Mouse (Mus musculus) C2C12 (cell line): ENCODE data around the gene Rhbdf2. TPM values are rescaled to one million over a fixed set of nuclear protein-coding genes. Genes with fewer than 3 reads are reported as not detected.

Source experiments
- H3K27me3 ChIP-seq: one replicate; pipeline ENCODE4 v1.6.1; 2011; ENCODE audit not compliant: control insufficient read depth, insufficient read depth, insufficient read length
- H3K36me3 ChIP-seq: one replicate; pipeline ENCODE4 v1.6.1; 2011; ENCODE audit not compliant: control insufficient read depth, insufficient read depth
- H3K4me3 ChIP-seq: one replicate; pipeline ENCODE4 v1.5.1; 2011; ENCODE audit warnings: mild to moderate bottlenecking, control low read depth; ENCODE audit not compliant: poor library complexity, insufficient read depth, severe bottlenecking
- H3K79me2 ChIP-seq: one replicate; pipeline ENCODE4 v1.6.1; 2011; ENCODE audit not compliant: control insufficient read depth, insufficient read depth
- H3K79me3 ChIP-seq: one replicate; pipeline ENCODE4 v1.6.1; 2011; ENCODE audit warnings: low read depth, control low read depth
- H3ac ChIP-seq: one replicate; pipeline ENCODE3; 2011; ENCODE audit warnings: low read depth; ENCODE audit not compliant: control insufficient read depth, insufficient read length
- CEBPB ChIP-seq: IDR thresholded peaks from one replicate; pipeline ENCODE4 v1.6.1; 2011; ENCODE audit warnings: low read depth, mild to moderate bottlenecking, control low read depth, moderate library complexity
- CTCF ChIP-seq: IDR thresholded peaks from one replicate; pipeline ENCODE4 v1.5.1; 2011; ENCODE audit not compliant: control insufficient read depth, insufficient read depth, insufficient read length
- FOSL1 ChIP-seq: IDR thresholded peaks from one replicate; pipeline ENCODE4 v1.8.0; 2011; ENCODE audit warnings: mild to moderate bottlenecking, low read length; ENCODE audit not compliant: poor library complexity, insufficient read depth, severe bottlenecking
- MAX ChIP-seq: IDR thresholded peaks from one replicate; pipeline ENCODE4 v1.6.1; 2011; ENCODE audit warnings: mild to moderate bottlenecking, control low read depth
- MYOD1 ChIP-seq: IDR thresholded peaks from one replicate; pipeline ENCODE4 v1.6.1; 2011; ENCODE audit warnings: low read depth; ENCODE audit not compliant: control insufficient read depth, insufficient read length
- MYOG ChIP-seq: IDR thresholded peaks from one replicate; pipeline ENCODE4 v1.6.1; 2011; ENCODE audit not compliant: control insufficient read depth, insufficient read length; ENCODE audit errors: extremely low read depth
- USF1 ChIP-seq: IDR thresholded peaks from one replicate; pipeline ENCODE4 v1.6.1; 2011; ENCODE audit warnings: low read depth, mild to moderate bottlenecking, control low read depth, moderate library complexity
- polyA plus RNA-seq: library from polyadenylated mRNA; unstranded; fragments of >200 nt; fragmentation: generic; extraction: Trizol; gene quantifications from one replicate; pipeline ENCODE4 v1.2.1, GENCODE M21; 2012; ENCODE audit warnings: missing spikeins

Rhbdf2 gene
- polyA plus RNA-seq, 1 experiment = 1.9 TPM

- Histone ChIP-seq H3K79me3 (no peaks in the 10 kb centered on the region), H3K79me2 (no peaks in the 10 kb centered on the region), H3K36me3 (no peaks in the 10 kb centered on the region), H3ac (no peak overlapping the region), H3K27me3 (peaks cover 3% of the 10 kb centered on the region), H3K4me3 (no peak overlapping the region)
- TF ChIP-seq MYOG = no peak
- no peak for TF ChIP-seq CEBPB
- TF ChIP-seq CTCF = no peak
- no peak for TF ChIP-seq USF1
These were observed 29.8 kb upstream of the Rhbdf2 start for GRCm38 (mm10) chr11:116656348-116657191.

GRCm38 (mm10) chr11:116654255-116654821, 27.5 kb upstream of the Rhbdf2 start, which contains the start of gene Cygb:
Gene Cygb, minus strand, starts transcription at chr11:116654313.
- H3K4me3 ChIP-seq = no peak within 1 kb of the TSS
- H3K27me3 ChIP-seq = peaks cover 3% of the 10 kb centered on the region
- H3K79me3 ChIP-seq = no peaks in the 10 kb centered on the region
- TF ChIP-seq MYOD1 = peak; percentile 43
- no peak for TF ChIP-seq CTCF
- no peak for TF ChIP-seq FOSL1
- H3K79me2 ChIP-seq = no peaks in the 10 kb centered on the region
- H3K36me3 ChIP-seq = no peaks in the 10 kb centered on the region
- peak within 1 kb of the TSS; percentile 65 for H3ac ChIP-seq

GRCm38 (mm10) chr11:116653709-116654221, 26.9 kb upstream of the Rhbdf2 start:
- Histone ChIP-seq H3ac (peak overlapping the region; percentile 65), H3K27me3 (peaks cover 3% of the 10 kb centered on the region), H3K36me3 (no peaks in the 10 kb centered on the region), H3K79me3 (no peaks in the 10 kb centered on the region), H3K4me3 (no peak overlapping the region), H3K79me2 (no peaks in the 10 kb centered on the region)
- no peak for TF ChIP-seq MYOD1
- no peak for TF ChIP-seq MYOG

GRCm38 (mm10) chr11:116653234-116653633, 26.4 kb upstream of the Rhbdf2 start, which contains the start of gene Prcd:
Gene Prcd, plus strand, starts transcription at chr11:116653534.
- TF ChIP-seq MAX (no peak), MYOG (no peak), CTCF (no peak), MYOD1 (no peak), FOSL1 (no peak), USF1 (no peak), CEBPB (no peak)
- no peaks in the 10 kb centered on the region for H3K79me2 ChIP-seq
- H3K27me3 ChIP-seq = peaks cover 3% of the 10 kb centered on the region

GRCm38 (mm10) chr11:116652330-116653098, 25.7 kb upstream of the Rhbdf2 start:
- TF ChIP-seq MYOD1 (no peak), USF1 (no peak), MYOG (no peak), CEBPB (no peak)
- Histone ChIP-seq H3K27me3 (peaks cover 3% of the 10 kb centered on the region), H3K79me2 (no peaks in the 10 kb centered on the region), H3K4me3 (no peak overlapping the region), H3ac (no peak overlapping the region), H3K36me3 (no peaks in the 10 kb centered on the region), H3K79me3 (no peaks in the 10 kb centered on the region)

More at GRCm38 (mm10) chr11:116653234-116653633, 26.4 kb upstream of the Rhbdf2 start, which contains the start of gene Prcd:
- no peaks in the 10 kb centered on the region for H3K79me3 ChIP-seq
- H3ac ChIP-seq = peak within 1 kb of the TSS; percentile 65
- H3K4me3 ChIP-seq = no peak within 1 kb of the TSS
- no peaks in the 10 kb centered on the region for H3K36me3 ChIP-seq
